Mouse (Mus musculus): ENCODE measurements around the gene Cul5.

DNA sequence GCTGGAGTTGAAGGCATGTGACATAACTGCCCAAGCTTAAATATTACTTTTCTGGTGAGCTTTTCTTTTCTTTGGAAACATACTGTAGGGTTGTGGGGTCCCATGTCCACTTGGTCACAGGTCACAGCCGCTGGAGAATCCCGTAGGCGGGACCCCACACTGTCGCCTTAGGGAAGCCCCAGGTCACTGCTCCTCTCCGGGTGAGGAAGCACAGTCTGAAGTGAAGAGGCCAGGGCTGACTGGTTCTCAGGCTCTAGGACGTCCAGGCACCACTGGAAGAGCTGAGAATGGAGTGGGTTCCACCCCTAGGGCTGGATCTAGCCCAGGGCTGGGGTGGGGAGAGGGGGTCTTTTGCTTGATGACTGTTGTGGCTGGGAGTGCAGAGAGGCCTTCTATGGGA is 71.2 kb downstream of the Cul5 start:
- TF ChIP-seq CTCF (IDR thresholded peaks at IDR 0.05; ENCODE audit: borderline replicate concordance, insufficient read depth, low read depth, low read length) (no peak), POLR2A (IDR thresholded peaks at IDR 0.05; ENCODE audit: borderline replicate concordance, insufficient read depth, low read length) (no peak)
